Mouse (Mus musculus): ENCODE measurements around the gene Ccr7.

Gene Ccr7

GRCm38 (mm10) chr11:99136961-99137360 is 17.9 kb downstream of the Ccr7 start:
- DNase-seq = no peak

GRCm38 (mm10) chr11:99136361-99136760 is 18.5 kb downstream of the Ccr7 start:
- no peak for DNase-seq

GRCm38 (mm10) chr11:99135047-99135440 is 19.8 kb downstream of the Ccr7 start:
- DNase-seq = no peak

GRCm38 (mm10) chr11:99134266-99135046 is 20.4 kb downstream of the Ccr7 start:
- no peak for DNase-seq

GRCm38 (mm10) chr11:99133285-99133897 is 21.5 kb downstream of the Ccr7 start:
- DNase-seq = no peak

GRCm38 (mm10) chr11:99132091-99132730 is 22.7 kb downstream of the Ccr7 start:
- DNase-seq = no peak

GRCm38 (mm10) chr11:99131463-99131840 is 23.4 kb downstream of the Ccr7 start:
- DNase-seq = no peak

GRCm38 (mm10) chr11:99130736-99131462 is 24.0 kb downstream of the Ccr7 start:
- no peak for DNase-seq

- no peak for DNase-seq
Observed at GRCm38 (mm10) chr11:99129287-99129686, 25.6 kb downstream of the Ccr7 start.

GRCm38 (mm10) chr11:99127785-99128682 is 26.8 kb downstream of the Ccr7 start:
- DNase-seq = no peak

- no peak for DNase-seq
Observed at GRCm38 (mm10) chr11:99126482-99127253, 28.2 kb downstream of the Ccr7 start.

- DNase-seq = no peak
Observed at GRCm38 (mm10) chr11:99124635-99125029, 30.2 kb downstream of the Ccr7 start.

GRCm38 (mm10) chr11:99123977-99124634 is 30.8 kb downstream of the Ccr7 start:
- peak; percentile 8 for DNase-seq

GRCm38 (mm10) chr11:99122703-99123102 is 32.2 kb downstream of the Ccr7 start:
- DNase-seq = no peak

- no peak for DNase-seq
Observed at GRCm38 (mm10) chr11:99121218-99121631, 33.7 kb downstream of the Ccr7 start.

GRCm38 (mm10) chr11:99120524-99121217 is 34.2 kb downstream of the Ccr7 start:
- DNase-seq = no peak

- DNase-seq = no peak
Observed at GRCm38 (mm10) chr11:99118963-99119362, 35.9 kb downstream of the Ccr7 start.

GRCm38 (mm10) chr11:99118420-99118819 is 36.5 kb downstream of the Ccr7 start:
- no peak for DNase-seq

GRCm38 (mm10) chr11:99117907-99118306 is 37.0 kb downstream of the Ccr7 start:
- no peak for DNase-seq

- no peak for DNase-seq
Observed at GRCm38 (mm10) chr11:99115940-99116339, 38.9 kb downstream of the Ccr7 start.
